Mouse (Mus musculus) neural tube, embryonic 15.5 days (tissue): ENCODE measurements around the gene Rpl12. TPM values are rescaled to one million over a fixed set of nuclear protein-coding genes. Genes with fewer than 3 reads are reported as not detected.
"Not testable (repeated sequence)": the region's sequence is repeated elsewhere in the genome, so short reads cannot be mapped to it uniquely, and the experiment has no call there.

Experiments
- ATAC-seq: fragments of 200-750 bp; cut with Nextera tagmentation; 2 replicates; pipeline ENCODE4 v1.8.0; 2017; ENCODE audit warnings: mild to moderate bottlenecking, moderate TSS enrichment, moderate library complexity; ENCODE audit not compliant: low FRiP score
- H3K27ac ChIP-seq: fragments of 300-500 bp; sonication (generic); replicated peaks from 2 replicates; pipeline ENCODE4 v1.5.1; 2015; ENCODE audit warnings: mild to moderate bottlenecking, inconsistent platforms
- H3K27me3 ChIP-seq: fragments of 300-500 bp; sonication (generic); replicated peaks from 2 replicates; pipeline ENCODE4 v1.6.1; 2015; ENCODE audit warnings: inconsistent platforms
- H3K36me3 ChIP-seq: fragments of 300-500 bp; sonication (generic); 2 replicates; pipeline ENCODE4 v1.6.1; 2015; ENCODE audit warnings: inconsistent platforms
- H3K4me1 ChIP-seq: fragments of 300-500 bp; sonication (generic); 2 replicates; pipeline ENCODE4 v1.6.1; 2015; ENCODE audit warnings: inconsistent platforms
- H3K4me2 ChIP-seq: fragments of 300-500 bp; sonication (generic); 2 replicates; pipeline ENCODE4 v1.6.1; 2015; ENCODE audit warnings: inconsistent platforms, mild to moderate bottlenecking, moderate library complexity
- H3K4me3 ChIP-seq: fragments of 300-500 bp; sonication (generic); replicated peaks from 2 replicates; pipeline ENCODE4 v1.5.1; 2015; ENCODE audit warnings: mild to moderate bottlenecking, inconsistent platforms
- H3K9ac ChIP-seq: fragments of 300-500 bp; sonication (generic); replicated peaks from 2 replicates; pipeline ENCODE4 v1.6.1; 2015; ENCODE audit warnings: mild to moderate bottlenecking, inconsistent platforms
- H3K9me3 ChIP-seq: fragments of 300-500 bp; sonication (generic); replicated peaks from 2 replicates; pipeline ENCODE4 v1.6.1; 2016; ENCODE audit warnings: inconsistent platforms
- WGBS: fragments of 180-500 bp; shearing (Covaris S2); methylation state at CpG from one replicate; pipeline ENCODE4 v1.1.7; 2015; ENCODE audit warnings: mixed read lengths; 5-methylcytosine and 5-hydroxymethylcytosine counted together
- polyA plus RNA-seq: library from polyadenylated mRNA; unstranded; fragments of >200 nt; fragmentation: Nextera tagmentation; extraction: Ambion mirVana; gene quantifications from 2 replicates; pipeline ENCODE4 v1.2.1, GENCODE M21; 2015

Rpl12 gene
- polyA plus RNA-seq, 1 experiment from 2014 or later: 104 TPM

DNA sequence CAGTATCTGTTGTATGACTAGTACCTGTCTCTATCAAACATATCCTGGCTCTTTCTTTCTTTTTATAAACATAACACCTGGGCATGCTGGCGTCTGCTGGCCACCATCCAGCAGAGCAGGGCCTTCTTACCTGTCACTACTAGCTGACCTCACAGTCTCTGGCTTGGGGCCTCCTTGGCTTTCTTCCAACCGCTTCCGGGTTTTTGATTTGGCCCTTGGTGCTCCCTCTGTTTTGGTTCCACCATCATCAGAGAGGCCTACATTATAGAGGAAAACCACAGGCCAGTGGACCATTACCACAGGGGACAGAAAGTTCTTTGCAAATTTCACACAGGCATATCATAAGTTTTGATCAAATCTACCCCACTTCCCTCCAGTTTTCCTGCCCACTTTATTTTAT lies 28.0 kb downstream of the Rpl12 start:
- WGBS: 82% methylated on average over 3 of the region's 3 CpGs

DNA sequence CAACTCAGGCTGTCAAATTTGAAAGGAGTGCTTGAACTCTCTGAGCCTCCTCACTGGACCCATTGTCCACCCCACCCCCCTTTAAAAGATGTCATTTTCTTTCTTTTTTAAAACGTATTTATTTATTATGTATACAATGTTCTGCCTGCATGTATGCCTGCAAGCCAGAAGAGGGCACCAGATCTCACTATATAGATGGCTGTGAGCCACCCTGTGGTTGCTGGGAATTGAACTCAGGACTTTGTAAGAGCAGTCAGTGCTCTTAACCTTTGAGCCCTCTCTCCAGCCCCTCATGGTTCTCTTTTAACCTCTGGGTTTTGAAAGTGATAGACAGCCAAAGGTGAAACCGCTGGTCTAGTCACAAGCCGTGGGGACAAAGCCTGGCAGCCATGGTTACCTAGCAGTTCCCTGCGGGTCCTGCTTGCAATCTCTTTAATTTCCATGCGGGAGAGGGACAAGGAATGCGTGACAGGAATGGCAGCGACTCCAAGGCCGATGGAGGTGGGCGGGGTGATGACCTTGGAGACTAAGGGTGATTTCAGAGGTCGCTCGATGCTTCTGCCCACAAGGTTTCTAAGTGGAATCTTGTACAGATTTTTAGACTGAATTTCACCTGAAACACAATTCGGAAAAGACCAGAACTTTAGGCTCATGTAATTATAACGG lies 28.9 kb downstream of the Rpl12 start:
- no peak overlapping the region for H3K9ac ChIP-seq
- H3K27ac ChIP-seq: no peak overlapping the region
- no peak overlapping the region for H3K4me2 ChIP-seq
- H3K9me3 ChIP-seq: no peaks in the 10 kb centered on the region
- no peaks in the 10 kb centered on the region for H3K27me3 ChIP-seq
- peaks cover 38% of the 10 kb centered on the region for H3K36me3 ChIP-seq
- H3K4me1 ChIP-seq: no peaks in the 10 kb centered on the region
- WGBS: 60% methylated on average over 13 of the region's 13 CpGs
- ATAC-seq: no peak
- no peak overlapping the region for H3K4me3 ChIP-seq

More for the DNA sequence above, 28.0 kb downstream of the Rpl12 start:
- Histone ChIP-seq H3K4me1 (no peaks in the 10 kb centered on the region), H3K27me3 (no peaks in the 10 kb centered on the region), H3K9me3 (no peaks in the 10 kb centered on the region), H3K36me3 (peaks cover 37% of the 10 kb centered on the region), H3K27ac (no peak overlapping the region), H3K4me2 (no peak overlapping the region), H3K9ac (no peak overlapping the region), H3K4me3 (no peak overlapping the region)
- ATAC-seq: no peak

DNA sequence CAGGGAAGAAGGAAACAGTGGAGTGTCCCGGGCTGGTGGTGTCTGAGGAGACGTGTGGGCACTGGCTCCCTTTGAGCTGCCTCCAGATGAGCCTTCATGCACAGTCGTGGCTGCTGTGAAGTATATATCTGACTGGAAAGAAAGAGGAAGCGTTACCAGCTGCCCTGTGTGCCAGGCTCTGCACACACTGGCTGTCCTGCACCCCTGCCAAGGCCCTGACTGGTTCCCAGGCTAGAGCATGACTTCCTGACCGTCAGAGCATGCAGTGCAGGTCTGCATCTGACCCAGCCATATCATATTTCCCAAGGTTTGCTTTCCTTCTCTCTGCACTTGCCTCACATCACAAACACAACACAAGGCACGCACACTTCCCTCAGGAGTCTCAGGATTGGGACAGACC lies 30.8 kb downstream of the Rpl12 start:
- Histone ChIP-seq H3K27ac (no peak overlapping the region), H3K9me3 (no peaks in the 10 kb centered on the region), H3K27me3 (no peaks in the 10 kb centered on the region), H3K36me3 (peaks cover 28% of the 10 kb centered on the region), H3K4me1 (no peaks in the 10 kb centered on the region), H3K4me2 (no peak overlapping the region), H3K9ac (no peak overlapping the region), H3K4me3 (no peak overlapping the region)
- no peak for ATAC-seq
- 80% methylated on average over 6 of the region's 6 CpGs for WGBS

DNA sequence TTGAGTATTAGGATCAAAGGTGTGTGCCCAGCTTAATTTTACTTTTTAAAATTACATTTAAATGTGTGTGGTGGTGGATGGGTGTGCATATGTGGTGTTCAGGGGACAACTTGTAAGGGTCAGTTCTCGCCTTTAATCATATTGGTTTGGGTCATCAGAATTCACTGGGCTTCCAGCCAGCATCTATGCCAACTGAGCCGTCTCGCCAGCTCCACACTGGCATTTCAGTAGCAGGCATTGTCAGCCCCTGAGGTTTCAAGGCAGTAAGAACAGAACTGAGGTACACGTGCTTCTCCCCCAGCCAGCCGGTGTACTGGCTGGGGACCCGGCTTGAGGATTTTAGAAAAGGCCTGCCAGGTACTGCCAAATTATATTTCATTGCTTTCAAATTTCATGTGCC lies 35.7 kb downstream of the Rpl12 start:
- no peaks in the 10 kb centered on the region for H3K4me1 ChIP-seq
- H3K9me3 ChIP-seq: no peaks in the 10 kb centered on the region
- 67% methylated on average over 6 of the region's 6 CpGs for WGBS
- no peaks in the 10 kb centered on the region for H3K27me3 ChIP-seq
- H3K4me3 ChIP-seq: no peak overlapping the region
- ATAC-seq: no peak
- H3K36me3 ChIP-seq: peaks cover 9% of the 10 kb centered on the region; the same call in 1 of the 2 replicates
- no peak overlapping the region for H3K4me2 ChIP-seq
- no peak overlapping the region for H3K27ac ChIP-seq
- H3K9ac ChIP-seq: no peak overlapping the region

DNA sequence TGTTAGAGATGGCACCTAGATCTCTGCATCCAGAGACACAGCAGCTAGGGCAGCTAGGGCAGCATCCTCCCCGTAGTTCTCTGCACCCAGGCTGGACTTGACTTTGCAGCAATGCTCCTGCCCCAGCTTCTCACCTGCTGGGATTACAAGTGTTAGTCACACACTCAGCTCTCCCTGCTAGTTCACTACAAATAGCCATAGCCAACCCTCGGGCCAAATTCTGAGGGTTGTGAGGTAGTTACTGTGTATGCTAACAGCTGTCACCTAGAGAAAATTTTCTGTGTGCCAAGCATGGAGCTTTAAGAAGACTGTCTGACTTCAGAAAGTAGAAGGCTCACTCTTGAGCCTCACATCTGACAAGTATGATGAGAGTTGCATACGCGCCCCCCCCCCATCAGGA lies 36.4 kb downstream of the Rpl12 start:
- Histone ChIP-seq H3K9ac (no peak overlapping the region), H3K4me3 (no peak overlapping the region), H3K4me2 (no peak overlapping the region), H3K4me1 (no peaks in the 10 kb centered on the region), H3K9me3 (no peaks in the 10 kb centered on the region), H3K27ac (no peak overlapping the region), H3K27me3 (no peaks in the 10 kb centered on the region), H3K36me3 (peaks cover 12% of the 10 kb centered on the region)
- no peak for ATAC-seq
- 89% methylated on average over 4 of the region's 4 CpGs for WGBS

DNA sequence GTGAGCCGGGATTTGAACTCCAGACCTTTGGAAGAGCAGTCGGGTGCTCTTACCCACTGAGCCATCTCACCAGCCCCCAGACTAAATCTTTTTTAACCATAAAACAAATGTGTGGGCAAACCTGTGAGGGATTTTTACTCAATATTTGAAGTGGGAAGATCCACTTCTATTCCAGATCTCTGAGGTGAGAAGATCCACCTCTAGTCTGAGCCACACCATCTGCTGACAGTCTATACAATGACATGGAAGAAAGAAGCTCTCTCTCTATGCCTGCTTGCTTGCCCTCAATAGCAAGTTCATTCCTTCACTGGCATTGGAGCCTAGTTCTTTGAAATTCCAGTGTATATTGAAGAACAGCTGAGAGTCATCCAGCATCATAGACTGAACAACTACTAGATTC lies 38.4 kb downstream of the Rpl12 start:
- no peak for ATAC-seq
- no peaks in the 10 kb centered on the region for H3K4me1 ChIP-seq
- no peaks in the 10 kb centered on the region for H3K9me3 ChIP-seq
- H3K9ac ChIP-seq: no peak overlapping the region
- no peak overlapping the region for H3K4me3 ChIP-seq
- no peak overlapping the region for H3K27ac ChIP-seq
- WGBS: 97% methylated on average over 2 of the region's 2 CpGs
- H3K27me3 ChIP-seq: no peaks in the 10 kb centered on the region
- no peak overlapping the region for H3K4me2 ChIP-seq
- peaks cover 28% of the 10 kb centered on the region for H3K36me3 ChIP-seq

DNA sequence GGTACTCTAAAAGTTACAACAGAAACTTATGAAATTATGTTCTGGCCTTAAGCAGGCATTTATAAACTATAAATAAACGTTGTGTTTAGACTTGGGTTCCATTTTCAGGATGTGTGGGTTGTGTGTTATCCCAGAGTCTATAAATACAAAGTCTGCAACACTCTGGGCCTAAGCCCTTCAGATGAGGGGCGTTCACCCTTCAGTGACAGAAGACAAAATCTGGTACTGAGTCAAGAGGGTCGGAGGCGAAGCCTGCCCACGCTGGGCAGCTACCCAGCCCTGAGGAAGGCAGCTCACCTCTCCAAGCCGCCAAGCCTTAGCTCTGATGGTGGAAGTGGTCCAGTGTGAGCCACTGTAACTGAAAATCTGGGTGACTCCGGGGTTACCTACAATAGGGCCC lies 40.8 kb downstream of the Rpl12 start:
- ATAC-seq: no peak
- WGBS: 85% methylated on average over 7 of the region's 7 CpGs

GRCm38 (mm10) chr2:33005041-33005440 lies 43.7 kb downstream of the Rpl12 start:
- Histone ChIP-seq H3K27ac (no peak overlapping the region), H3K27me3 (no peaks in the 10 kb centered on the region), H3K9me3 (no peaks in the 10 kb centered on the region), H3K4me1 (no peaks in the 10 kb centered on the region), H3K9ac (no peak overlapping the region), H3K36me3 (peaks cover 39% of the 10 kb centered on the region), H3K4me3 (no peak overlapping the region), H3K4me2 (no peak overlapping the region)
- ATAC-seq: no peak
- 66% methylated on average over 5 of the region's 5 CpGs for WGBS

More for the DNA sequence above, 40.8 kb downstream of the Rpl12 start:
- no peak overlapping the region for H3K4me2 ChIP-seq
- H3K27me3 ChIP-seq: no peaks in the 10 kb centered on the region
- H3K4me1 ChIP-seq: no peaks in the 10 kb centered on the region
- no peaks in the 10 kb centered on the region for H3K9me3 ChIP-seq
- no peak overlapping the region for H3K27ac ChIP-seq
- H3K9ac ChIP-seq: no peak overlapping the region
- H3K36me3 ChIP-seq: peaks cover 39% of the 10 kb centered on the region
- H3K4me3 ChIP-seq: no peak overlapping the region

GRCm38 (mm10) chr2:33009055-33009454 lies 47.7 kb downstream of the Rpl12 start:
- 89% methylated on average over 4 of the region's 4 CpGs for WGBS
- H3K9ac ChIP-seq, H3K27me3 ChIP-seq, H3K4me2 ChIP-seq, H3K4me3 ChIP-seq, H3K4me1 ChIP-seq, H3K9me3 ChIP-seq, ATAC-seq, H3K27ac ChIP-seq: not testable (repeated sequence)
- H3K36me3 ChIP-seq: peaks cover 29% of the 10 kb centered on the region

DNA sequence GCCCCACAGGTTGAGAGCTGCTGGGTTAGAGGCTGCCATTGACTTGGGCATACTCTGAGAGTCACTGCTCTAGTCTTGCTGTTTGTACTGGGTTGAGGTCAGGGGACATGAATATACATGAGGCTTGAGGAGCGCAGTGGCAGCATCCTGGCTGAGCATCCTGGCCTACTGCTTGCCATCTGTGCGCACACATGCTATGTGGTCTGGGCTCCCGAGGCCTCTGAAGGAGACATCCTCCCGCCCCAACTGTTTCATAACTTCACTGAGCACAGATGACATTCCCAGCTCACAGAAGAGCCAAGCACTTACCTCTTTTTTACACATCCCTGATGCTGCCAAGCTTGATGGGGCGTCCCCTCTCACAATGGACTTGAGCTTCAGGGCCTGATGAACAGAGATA lies 53.5 kb downstream of the Rpl12 start:
- no peaks in the 10 kb centered on the region for H3K4me1 ChIP-seq
- ATAC-seq: no peak
- no peaks in the 10 kb centered on the region for H3K27me3 ChIP-seq
- H3K9ac ChIP-seq: no peak overlapping the region
- H3K9me3 ChIP-seq: no peaks in the 10 kb centered on the region
- WGBS: 57% methylated on average over 5 of the region's 5 CpGs
- no peak overlapping the region for H3K27ac ChIP-seq
- no peak overlapping the region for H3K4me2 ChIP-seq
- H3K36me3 ChIP-seq: peaks cover 14% of the 10 kb centered on the region
- H3K4me3 ChIP-seq: no peak overlapping the region
